Mouse (Mus musculus) induced T-regulatory cell, adult 2 months (primary cell): ENCODE data around the gene Sar1a.
A peak's percentile ranks its signal among the peaks of the same experiment; 100 is the strongest.

Source experiments
- DNase-seq: peaks from one replicate; pipeline ENCODE4 v3.0.0-alpha.2; 2012; ENCODE audit warnings: low read depth

Sar1a gene

DNA sequence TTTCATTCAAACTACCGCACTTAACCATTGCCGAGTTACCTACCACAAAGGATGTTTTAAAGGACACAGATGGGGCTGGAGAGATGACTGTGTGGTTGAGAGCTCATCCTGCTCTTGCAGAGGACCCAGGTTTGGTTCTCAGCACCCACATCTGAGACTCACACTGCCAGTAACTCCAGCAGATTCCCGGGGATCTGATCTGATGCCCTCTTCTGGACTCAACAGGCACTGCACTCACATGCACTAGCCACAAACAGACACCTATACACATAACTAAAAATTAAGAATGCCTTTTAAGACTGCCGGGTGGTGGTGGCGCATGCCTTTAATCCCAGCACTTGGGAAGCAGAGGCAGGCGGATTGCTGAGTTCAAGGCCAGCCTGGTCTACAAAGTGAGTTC lies 50.1 kb downstream of the Sar1a start:
- no peak for DNase-seq

DNA sequence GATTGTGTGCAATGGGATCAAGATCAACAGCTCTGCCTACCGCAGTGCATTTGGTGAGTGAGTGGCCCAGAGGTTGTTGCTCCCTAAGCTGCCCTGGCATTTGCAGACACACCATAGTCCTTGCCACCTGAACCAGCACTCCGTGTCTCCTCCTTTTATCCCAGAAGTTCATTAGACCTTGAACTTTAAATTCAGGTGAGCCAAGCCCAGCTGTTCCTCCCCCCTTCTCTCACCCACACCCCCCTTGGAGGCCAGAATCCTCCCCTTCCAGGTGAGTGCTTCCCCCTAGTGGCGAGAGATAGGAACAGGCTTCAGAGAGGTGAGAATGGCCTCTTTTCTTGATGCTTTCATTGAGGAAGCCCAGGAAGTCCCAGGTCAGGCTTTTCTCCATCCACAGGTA lies 54.3 kb downstream of the Sar1a start:
- peak; percentile 68 for DNase-seq

DNA sequence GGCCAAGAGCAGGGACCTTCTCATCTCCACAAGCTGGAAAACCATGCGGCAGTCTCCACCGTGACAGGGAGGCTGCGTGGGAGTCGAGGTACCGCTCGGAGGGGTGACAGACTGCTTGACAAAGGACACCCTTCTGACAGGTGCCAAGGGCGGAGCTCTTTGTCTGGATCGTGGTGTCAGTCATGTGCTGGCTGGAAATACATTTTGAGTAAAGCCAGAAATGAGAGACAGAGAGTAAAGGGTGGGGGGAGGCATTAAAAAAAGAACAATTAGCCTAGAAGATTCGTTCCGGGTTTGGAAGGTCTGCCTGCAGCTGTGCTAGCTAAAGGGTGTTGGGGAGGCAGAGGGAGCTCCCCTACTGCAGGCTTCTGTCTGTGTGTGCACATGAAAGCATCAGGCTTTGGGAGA lies 56.6 kb downstream of the Sar1a start:
- DNase-seq = no peak

DNA sequence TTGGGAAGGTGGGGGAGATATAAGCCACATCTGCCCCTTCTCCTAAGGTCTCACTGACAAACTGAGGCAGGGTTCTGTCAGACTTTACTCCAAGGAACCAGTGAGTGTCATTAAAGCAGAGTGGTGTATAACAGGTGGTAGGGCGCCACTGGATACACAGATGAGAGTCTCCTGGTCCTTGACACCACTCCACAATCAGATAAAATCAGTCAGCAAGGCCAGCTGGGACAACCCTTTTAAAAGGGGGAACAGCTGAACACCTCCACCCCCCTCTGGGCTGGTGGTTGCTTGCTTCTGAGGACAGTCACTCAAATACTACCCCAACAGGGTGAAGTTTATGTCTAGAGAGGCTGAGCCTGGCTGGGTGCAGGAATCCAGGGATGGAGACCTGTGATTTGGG lies 57.4 kb downstream of the Sar1a start:
- no peak for DNase-seq

DNA sequence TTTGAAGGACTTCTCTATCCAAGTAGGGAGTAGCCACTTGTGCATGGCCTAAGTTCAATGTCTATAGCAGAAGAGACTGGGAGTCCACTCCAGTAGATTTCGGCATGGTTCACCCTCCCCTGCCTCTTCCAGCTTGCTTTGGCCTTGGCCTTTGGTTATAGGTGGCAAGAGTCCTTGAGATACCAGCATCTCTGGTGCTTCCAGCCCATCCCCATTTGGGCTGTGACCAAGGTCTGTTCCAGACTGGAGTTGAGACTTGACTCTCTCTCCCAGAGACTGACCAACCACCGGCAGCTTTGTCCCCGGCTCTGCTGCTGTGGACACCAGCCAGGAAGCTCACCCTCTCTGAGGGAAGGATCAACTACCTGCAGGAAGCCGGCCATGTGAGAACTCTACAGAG lies 58.0 kb downstream of the Sar1a start:
- DNase-seq = no peak

DNA sequence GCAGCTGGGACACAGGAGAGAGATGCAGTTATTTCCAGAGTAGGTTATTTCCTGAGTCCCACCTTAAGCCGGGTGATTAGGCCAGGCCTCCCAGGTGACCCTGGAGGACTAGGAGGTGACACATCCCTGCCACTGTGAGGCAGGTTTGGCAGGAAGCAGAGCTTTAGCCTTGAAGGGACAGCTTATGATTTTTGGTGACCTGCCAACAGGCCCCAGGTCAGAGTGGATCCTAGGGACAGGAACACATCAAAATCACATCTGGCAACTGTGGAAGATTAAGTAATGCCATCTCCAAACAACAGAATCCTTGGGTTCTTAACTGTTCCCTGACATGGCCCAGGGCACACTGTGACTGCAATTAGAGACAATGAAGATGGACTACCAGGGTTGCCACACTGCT lies 61.2 kb downstream of the Sar1a start:
- DNase-seq = no peak

DNA sequence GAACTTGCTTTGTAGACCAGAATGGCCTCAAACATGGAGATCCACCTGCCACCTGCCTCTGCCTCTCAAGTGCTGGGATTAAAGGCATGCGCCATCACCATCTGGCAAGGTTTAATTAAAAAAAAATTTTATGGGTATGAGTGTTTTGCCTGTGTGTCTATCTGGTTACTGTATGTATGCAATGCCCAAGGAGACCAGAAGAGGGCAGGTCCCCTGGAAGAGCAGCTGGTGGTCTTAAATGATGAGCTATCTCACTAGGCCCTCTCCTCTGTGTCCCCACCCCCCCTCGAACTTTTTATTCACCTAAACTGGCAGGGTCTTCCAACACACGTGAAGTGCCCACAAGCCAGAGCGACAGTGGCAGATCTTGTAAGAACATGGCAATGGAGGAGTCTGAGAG lies 61.8 kb downstream of the Sar1a start:
- no peak for DNase-seq

DNA sequence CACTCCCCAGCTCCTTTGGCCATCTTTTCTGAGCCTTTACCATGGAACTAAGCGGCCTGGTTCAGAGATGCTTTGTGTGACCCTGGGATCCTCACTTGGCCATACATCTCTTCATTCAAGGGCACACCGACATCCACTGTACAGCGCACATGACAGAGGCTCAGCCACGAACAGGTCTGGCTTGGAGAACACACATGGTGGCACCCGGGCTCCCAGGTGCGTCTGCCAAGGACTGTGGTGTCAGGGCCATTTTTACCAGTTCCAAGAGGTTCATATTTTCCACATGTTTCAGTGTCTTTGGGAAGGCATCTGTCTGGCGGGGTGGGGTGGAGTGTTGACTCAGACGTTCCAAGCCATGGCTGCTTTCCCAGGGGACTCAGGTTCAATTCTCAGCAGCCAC lies 62.2 kb downstream of the Sar1a start:
- DNase-seq = no peak
